Mouse (Mus musculus) forebrain, embryonic 14.5 days (tissue): ENCODE results near the gene Btg1. TPM values are rescaled to one million over a fixed set of nuclear protein-coding genes. Genes with fewer than 3 reads are reported as not detected.
A peak's percentile ranks its signal among the peaks of the same experiment; 100 is the strongest.

ENCODE experiments used
- ATAC-seq: fragments of 200-750 bp; cut with Nextera tagmentation; 2 replicates; pipeline ENCODE4 v1.8.0; 2017; ENCODE audit warnings: mild to moderate bottlenecking, moderate library complexity
- DNase-seq: peaks from one replicate; pipeline ENCODE4 v3.0.0-alpha.2; 2015; ENCODE audit warnings: low spot score
- H3K27ac ChIP-seq: fragments of 300-500 bp; sonication (generic); 2 replicates; pipeline ENCODE4 v1.5.1; 2014; ENCODE audit warnings: low read depth, mild to moderate bottlenecking, control low read depth, low read length, moderate library complexity
- H3K27me3 ChIP-seq: fragments of 300-500 bp; sonication (generic); replicated peaks from 2 replicates; pipeline ENCODE4 v1.6.1; 2014; ENCODE audit warnings: low read length, control low read depth, mixed read lengths; ENCODE audit not compliant: control insufficient read depth, insufficient read depth
- H3K36me3 ChIP-seq: fragments of 300-500 bp; sonication (generic); 2 replicates; pipeline ENCODE4 v1.6.1; 2014; ENCODE audit warnings: low read length, control low read depth; ENCODE audit not compliant: control insufficient read depth, insufficient read depth
- H3K4me1 ChIP-seq: fragments of 300-500 bp; sonication (generic); 2 replicates; pipeline ENCODE4 v1.6.1; 2014; ENCODE audit warnings: antibody characterized with exemption, low read length, control low read depth; ENCODE audit not compliant: control insufficient read depth, insufficient read depth
- H3K4me2 ChIP-seq: fragments of 300-500 bp; sonication (generic); 2 replicates; pipeline ENCODE4 v1.6.1; 2014; ENCODE audit warnings: mild to moderate bottlenecking, control low read depth, low read length
- H3K4me3 ChIP-seq: fragments of 300-500 bp; sonication (generic); 2 replicates; pipeline ENCODE4 v1.5.1; 2014; ENCODE audit warnings: low read depth, low read length, control low read depth
- H3K9ac ChIP-seq: fragments of 300-500 bp; sonication (generic); 2 replicates; pipeline ENCODE4 v1.6.1; 2014; ENCODE audit warnings: mild to moderate bottlenecking, low read length, control low read depth, moderate library complexity
- H3K9me3 ChIP-seq: fragments of 300-500 bp; sonication (generic); replicated peaks from 2 replicates; pipeline ENCODE4 v1.6.1; 2016; ENCODE audit warnings: low read length, control low read depth, mixed read lengths; ENCODE audit not compliant: control insufficient read depth
- WGBS: fragments of 180-500 bp; shearing (Covaris S2); extraction: QIAGEN DNeasy Blood & Tissue Kit; methylation state at CpG from one replicate; pipeline ENCODE4 v1.1.7; 2014; 5-methylcytosine and 5-hydroxymethylcytosine counted together
- polyA plus RNA-seq: library from polyadenylated mRNA; unstranded; fragments of >200 nt; fragmentation: Nextera tagmentation; extraction: Ambion mirVana; gene quantifications from 2 replicates; pipeline ENCODE4 v1.2.1, GENCODE M21; 2014

Gene Btg1
- polyA plus RNA-seq, 1 experiment from 2014 or later = 73.8 TPM

GRCm38 (mm10) chr10:96619951-96620889 is 3.4 kb downstream of the Btg1 start:
- no peak for ATAC-seq

GRCm38 (mm10) chr10:96620890-96621271 is 4.1 kb downstream of the Btg1 start:
- Histone ChIP-seq H3K4me3 (peak overlapping the region; percentile 47), H3K36me3 (peaks cover 30% of the 10 kb centered on the region), H3K4me1 (peaks cover 39% of the 10 kb centered on the region), H3K27me3 (no peaks in the 10 kb centered on the region), H3K4me2 (peak overlapping the region; percentile 82), H3K9me3 (no peaks in the 10 kb centered on the region), H3K9ac (peak overlapping the region; percentile 51), H3K27ac (no peak overlapping the region)
- 33% methylated on average over 4 of the region's 4 CpGs for WGBS
- peak; percentile 47 for DNase-seq
- ATAC-seq = no peak

More at GRCm38 (mm10) chr10:96619951-96620889, 3.4 kb downstream of the Btg1 start:
- Histone ChIP-seq H3K9me3 (no peaks in the 10 kb centered on the region), H3K4me3 (peak overlapping the region; percentile 47), H3K4me1 (peaks cover 39% of the 10 kb centered on the region), H3K4me2 (peak overlapping the region; percentile 82), H3K27me3 (no peaks in the 10 kb centered on the region), H3K9ac (peak overlapping the region; percentile 54), H3K27ac (no peak overlapping the region), H3K36me3 (peaks cover 30% of the 10 kb centered on the region)
- 41% methylated on average over 8 of the region's 8 CpGs for WGBS
- no peak for DNase-seq

- Histone ChIP-seq H3K4me3 (peak overlapping the region; percentile 47), H3K27me3 (no peaks in the 10 kb centered on the region), H3K9me3 (no peaks in the 10 kb centered on the region), H3K4me2 (peak overlapping the region; percentile 82), H3K36me3 (peaks cover 30% of the 10 kb centered on the region), H3K4me1 (peaks cover 40% of the 10 kb centered on the region), H3K9ac (peak overlapping the region; percentile 46; the same call in 1 of the 2 replicates), H3K27ac (no peak overlapping the region)
- DNase-seq = no peak
- 75% methylated on average over 4 of the region's 4 CpGs for WGBS
- no peak for ATAC-seq
Observed at GRCm38 (mm10) chr10:96621361-96621945, 4.6 kb downstream of the Btg1 start.

- Histone ChIP-seq H3K4me1 (peaks cover 42% of the 10 kb centered on the region), H3K27ac (no peak overlapping the region), H3K27me3 (no peaks in the 10 kb centered on the region), H3K36me3 (peaks cover 30% of the 10 kb centered on the region), H3K9ac (peak overlapping the region; percentile 46; the same call in 1 of the 2 replicates), H3K4me2 (peak overlapping the region; percentile 82), H3K9me3 (no peaks in the 10 kb centered on the region), H3K4me3 (peak overlapping the region; percentile 47)
- WGBS = 74% methylated on average over 13 of the region's 13 CpGs
- ATAC-seq = no peak
- no peak for DNase-seq
Observed at GRCm38 (mm10) chr10:96621980-96622645, 5.3 kb downstream of the Btg1 start.

GRCm38 (mm10) chr10:96622761-96623632 is 6.2 kb downstream of the Btg1 start:
- Histone ChIP-seq H3K9ac (0 out of 2 replicates have a peak overlapping the region, but pooled peaks have one; percentile 18), H3K36me3 (peaks cover 30% of the 10 kb centered on the region), H3K4me2 (peak overlapping the region; percentile 82), H3K9me3 (no peaks in the 10 kb centered on the region), H3K27ac (no peak overlapping the region), H3K27me3 (no peaks in the 10 kb centered on the region), H3K4me1 (peaks cover 42% of the 10 kb centered on the region), H3K4me3 (peak overlapping the region; percentile 47)
- WGBS = 81% methylated on average over 6 of the region's 6 CpGs
- ATAC-seq (no peak), DNase-seq (no peak)

- peaks cover 30% of the 10 kb centered on the region for H3K36me3 ChIP-seq
- no peaks in the 10 kb centered on the region for H3K9me3 ChIP-seq
- no peak for ATAC-seq
- H3K27ac ChIP-seq = no peak overlapping the region
- no peak for DNase-seq
- H3K27me3 ChIP-seq = no peaks in the 10 kb centered on the region
- 0 out of 2 replicates have a peak overlapping the region, but pooled peaks have one; percentile 47 for H3K4me3 ChIP-seq
- no peak overlapping the region for H3K9ac ChIP-seq
- peaks cover 42% of the 10 kb centered on the region for H3K4me1 ChIP-seq
- WGBS = 94% methylated on average over 4 of the region's 4 CpGs
- peak overlapping the region; percentile 82 for H3K4me2 ChIP-seq
Observed at GRCm38 (mm10) chr10:96623633-96624195, 6.9 kb downstream of the Btg1 start.

- ATAC-seq (no peak), DNase-seq (no peak)
- WGBS = 93% methylated on average over 2 of the region's 2 CpGs
- no peak overlapping the region for H3K27ac ChIP-seq
- H3K4me1 ChIP-seq = peaks cover 42% of the 10 kb centered on the region
- H3K9me3 ChIP-seq = no peaks in the 10 kb centered on the region
- no peaks in the 10 kb centered on the region for H3K27me3 ChIP-seq
- peaks cover 30% of the 10 kb centered on the region for H3K36me3 ChIP-seq
- H3K4me3 ChIP-seq = no peak overlapping the region
- H3K4me2 ChIP-seq = peak overlapping the region; percentile 82
- no peak overlapping the region for H3K9ac ChIP-seq
Observed at GRCm38 (mm10) chr10:96624406-96624805, 7.6 kb downstream of the Btg1 start.

GRCm38 (mm10) chr10:96625061-96625460 is 8.3 kb downstream of the Btg1 start:
- ATAC-seq = no peak
- H3K27ac ChIP-seq = no peak overlapping the region
- H3K9me3 ChIP-seq = no peaks in the 10 kb centered on the region
- DNase-seq = no peak
- H3K27me3 ChIP-seq = no peaks in the 10 kb centered on the region
- H3K4me1 ChIP-seq = peaks cover 37% of the 10 kb centered on the region
- WGBS = 92% methylated on average over 3 of the region's 4 CpGs
- peaks cover 25% of the 10 kb centered on the region; the same call in 1 of the 2 replicates for H3K36me3 ChIP-seq
- H3K4me2 ChIP-seq = peak overlapping the region; percentile 82; the same call in 1 of the 2 replicates
- no peak overlapping the region for H3K9ac ChIP-seq
- no peak overlapping the region for H3K4me3 ChIP-seq
